Mouse (Mus musculus): Measurements from ENCODE around the gene Josd1. TPM values are rescaled to one million over a fixed set of nuclear protein-coding genes. Genes with fewer than 3 reads are reported as not detected.

The Josd1 gene
- total and polyA plus RNA-seq, 3 experiments, result 30.1 to 48.3 (median 34.9) TPM

- Histone ChIP-seq H3K27ac (ENCODE audit: insufficient read depth, low read depth) (no peak overlapping the region), H3K4me3 (replicated peaks in 1 of 3; ENCODE audit: low read depth in 2 of 3, low read length in 2 of 3, poor library complexity in 1 of 3) (no peak overlapping the region), H3K9me3 (replicated peaks; ENCODE audit: low read length) (no peaks in the 10 kb centered on the region), H3K79me2 (replicated peaks; ENCODE audit: control insufficient read depth, extremely low read depth, insufficient read depth, poor library complexity, severe bottlenecking) (no peaks in the 10 kb centered on the region), H3K36me3 (replicated peaks in 1 of 2; ENCODE audit: control insufficient read depth in 1 of 2, insufficient read depth in 1 of 2, low read length in 1 of 2) (peaks cover 61 to 91% of the 10 kb centered on the region in 2 experiments), H3K27me3 (replicated peaks) (no peaks in the 10 kb centered on the region), H3K4me2 (ENCODE audit: insufficient read depth, low read depth, poor library complexity, severe bottlenecking) (no peak overlapping the region), H3K4me1 (ENCODE audit: control insufficient read depth in 1 of 2, insufficient read depth in 2 of 2) (peaks cover 3 to 8% of the 10 kb centered on the region in 2 experiments; a peak in 3 of 4 replicates), H3K9ac (ENCODE audit: insufficient read depth, low read depth) (no peak overlapping the region)
- DNase-seq (ENCODE audit: extremely low read depth), result no peak
- in situ Hi-C loops (cut with MboI; ENCODE audit: low pct_ligation_motif_present, low pct_unique_long_range_greater_than_20kb, low sequenced_read_pairs), result no loop called here
- TF ChIP-seq BHLHE40 (IDR thresholded peaks at IDR 0.05; ENCODE audit: low read depth, low read length) (no peak), MAZ (IDR thresholded peaks at IDR 0.05; ENCODE audit: low read depth, low read length) (no peak), MAFK (IDR thresholded peaks at IDR 0.05; ENCODE audit: insufficient replicate concordance, low read length) (no peak), RAD21 (IDR thresholded peaks at IDR 0.05; ENCODE audit: low read depth, low read length) (no peak), KAT2A (IDR thresholded peaks at IDR 0.05; ENCODE audit: insufficient replicate concordance, low read length) (no peak), CTCF (conservative IDR thresholded peaks at IDR 0.05 in 1 of 2, IDR thresholded peaks at IDR 0.05 in 1 of 2; ENCODE audit: low read depth in 2 of 2, low read length in 2 of 2) (no peak), JUND (conservative IDR thresholded peaks at IDR 0.05; ENCODE audit: low read depth, low read length) (no peak), USF1 (IDR thresholded peaks at IDR 0.05; ENCODE audit: low read depth, low read length) (no peak), CHD2 (IDR thresholded peaks at IDR 0.05; ENCODE audit: low read length) (no peak), POLR2AphosphoS2 (IDR thresholded peaks at IDR 0.05; ENCODE audit: low read depth, low read length) (no peak), NRF1 (IDR thresholded peaks at IDR 0.05; ENCODE audit: low read depth, low read length) (no peak)
- dilution Hi-C loops (cut with MboI; ENCODE audit: extremely low pct_ligation_motif_present, extremely low pct_unique_long_range_greater_than_20kb, low sequenced_read_pairs), result no loop called here
These were observed 45.9 kb upstream of the Josd1 start for GRCm38 (mm10) chr15:79733640-79734039.

GRCm38 (mm10) chr15:79733192-79733591 is 45.5 kb upstream of the Josd1 start:
- Histone ChIP-seq H3K79me2 (replicated peaks; ENCODE audit: control insufficient read depth, extremely low read depth, insufficient read depth, poor library complexity, severe bottlenecking) (no peaks in the 10 kb centered on the region), H3K4me3 (replicated peaks in 1 of 3; ENCODE audit: low read depth in 2 of 3, low read length in 2 of 3, poor library complexity in 1 of 3) (no peak overlapping the region), H3K9ac (ENCODE audit: insufficient read depth, low read depth) (no peak overlapping the region), H3K9me3 (replicated peaks; ENCODE audit: low read length) (no peaks in the 10 kb centered on the region), H3K27ac (ENCODE audit: insufficient read depth, low read depth) (no peak overlapping the region), H3K27me3 (replicated peaks) (no peaks in the 10 kb centered on the region), H3K36me3 (replicated peaks in 1 of 2; ENCODE audit: control insufficient read depth in 1 of 2, insufficient read depth in 1 of 2, low read length in 1 of 2) (peaks cover 56 to 91% of the 10 kb centered on the region in 2 experiments), H3K4me1 (ENCODE audit: control insufficient read depth in 1 of 2, insufficient read depth in 2 of 2) (peaks cover 3 to 11% of the 10 kb centered on the region in 2 experiments; a peak in 3 of 4 replicates), H3K4me2 (ENCODE audit: insufficient read depth, low read depth, poor library complexity, severe bottlenecking) (no peak overlapping the region)
- dilution Hi-C loops (cut with MboI; ENCODE audit: extremely low pct_ligation_motif_present, extremely low pct_unique_long_range_greater_than_20kb, low sequenced_read_pairs), result no loop called here
- in situ Hi-C loops (cut with MboI; ENCODE audit: low pct_ligation_motif_present, low pct_unique_long_range_greater_than_20kb, low sequenced_read_pairs), result no loop called here
- no peak for DNase-seq (ENCODE audit: extremely low read depth)
- TF ChIP-seq MAZ (IDR thresholded peaks at IDR 0.05; ENCODE audit: low read depth, low read length) (no peak), CTCF (conservative IDR thresholded peaks at IDR 0.05 in 1 of 2, IDR thresholded peaks at IDR 0.05 in 1 of 2; ENCODE audit: low read depth in 2 of 2, low read length in 2 of 2) (no peak)

- Histone ChIP-seq H3K79me2 (replicated peaks; ENCODE audit: control insufficient read depth, extremely low read depth, insufficient read depth, poor library complexity, severe bottlenecking) (no peaks in the 10 kb centered on the region), H3K4me2 (ENCODE audit: insufficient read depth, low read depth, poor library complexity, severe bottlenecking) (no peak overlapping the region), H3K4me1 (ENCODE audit: control insufficient read depth in 1 of 2, insufficient read depth in 2 of 2) (peaks cover 3 to 24% of the 10 kb centered on the region in 2 experiments; a peak in 3 of 4 replicates), H3K36me3 (replicated peaks in 1 of 2; ENCODE audit: control insufficient read depth in 1 of 2, insufficient read depth in 1 of 2, low read length in 1 of 2) (peaks cover 54 to 91% of the 10 kb centered on the region in 2 experiments), H3K4me3 (replicated peaks in 1 of 3; ENCODE audit: low read depth in 2 of 3, low read length in 2 of 3, poor library complexity in 1 of 3) (no peak overlapping the region), H3K27me3 (replicated peaks) (no peaks in the 10 kb centered on the region), H3K9me3 (replicated peaks; ENCODE audit: low read length) (no peaks in the 10 kb centered on the region), H3K27ac (ENCODE audit: insufficient read depth, low read depth) (no peak overlapping the region), H3K9ac (ENCODE audit: insufficient read depth, low read depth) (no peak overlapping the region)
- in situ Hi-C loops (cut with MboI; ENCODE audit: low pct_ligation_motif_present, low pct_unique_long_range_greater_than_20kb, low sequenced_read_pairs) (no loop called here), dilution Hi-C loops (cut with MboI; ENCODE audit: extremely low pct_ligation_motif_present, extremely low pct_unique_long_range_greater_than_20kb, low sequenced_read_pairs) (no loop called here)
- DNase-seq (ENCODE audit: extremely low read depth), result no peak
- no peak for TF ChIP-seq POLR2A (IDR thresholded peaks at IDR 0.05; ENCODE audit: low read depth, low read length)
- no peak for TF ChIP-seq CHD2 (IDR thresholded peaks at IDR 0.05; ENCODE audit: low read length)
- TF ChIP-seq POLR2AphosphoS2 (IDR thresholded peaks at IDR 0.05; ENCODE audit: low read depth, low read length), result no peak
- TF ChIP-seq ZNF384 (IDR thresholded peaks at IDR 0.05; ENCODE audit: low read depth, low read length), result no peak
These were observed 43.8 kb upstream of the Josd1 start for GRCm38 (mm10) chr15:79731554-79731953.

Data from CH12.LX (cell line).